Mouse (Mus musculus): Measurements from ENCODE around the gene Nfib. TPM values are rescaled to one million over a fixed set of nuclear protein-coding genes. Genes with fewer than 3 reads are reported as not detected.

Nfib gene
- total RNA-seq, 4 experiments from 2014 or later, result 69.0 to 96.9 (median 80.8) TPM

GRCm38 (mm10) chr4:82470938-82471320, 234.6 kb downstream of the Nfib start:
- DNase-seq (ENCODE audit: low spot score in 2 of 2), result no peak

- no peak for DNase-seq (ENCODE audit: low spot score in 2 of 2)
These were observed 235.2 kb downstream of the Nfib start for GRCm38 (mm10) chr4:82470212-82470937.

GRCm38 (mm10) chr4:82468944-82469343, 236.6 kb downstream of the Nfib start:
- DNase-seq (ENCODE audit: low spot score in 2 of 2), result no peak

GRCm38 (mm10) chr4:82466717-82467116, 238.8 kb downstream of the Nfib start:
- no peak for DNase-seq (ENCODE audit: low spot score in 2 of 2)

GRCm38 (mm10) chr4:82466144-82466543, 239.4 kb downstream of the Nfib start:
- no peak for DNase-seq (ENCODE audit: low spot score in 2 of 2)

GRCm38 (mm10) chr4:82464051-82464632, 241.4 kb downstream of the Nfib start:
- peak in 1 of 2 experiments; percentile 35 for DNase-seq (ENCODE audit: low spot score in 2 of 2)

- DNase-seq (ENCODE audit: low spot score in 2 of 2), result no peak
These were observed 242.3 kb downstream of the Nfib start for GRCm38 (mm10) chr4:82463189-82463715.

- DNase-seq (ENCODE audit: low spot score in 2 of 2), result no peak
These were observed 243.9 kb downstream of the Nfib start for GRCm38 (mm10) chr4:82461676-82462075.

GRCm38 (mm10) chr4:82458895-82459294, 246.7 kb downstream of the Nfib start:
- no peak for DNase-seq (ENCODE audit: low spot score in 2 of 2)

- DNase-seq (ENCODE audit: low spot score in 2 of 2), result no peak
These were observed 248.6 kb downstream of the Nfib start for GRCm38 (mm10) chr4:82456908-82457307.

GRCm38 (mm10) chr4:82456323-82456713, 249.2 kb downstream of the Nfib start:
- no peak for DNase-seq (ENCODE audit: low spot score in 2 of 2)

- no peak for DNase-seq (ENCODE audit: low spot score in 2 of 2)
These were observed 249.8 kb downstream of the Nfib start for GRCm38 (mm10) chr4:82455617-82456322.

- DNase-seq (ENCODE audit: low spot score in 2 of 2), result no peak
These were observed 250.6 kb downstream of the Nfib start for GRCm38 (mm10) chr4:82454989-82455388.

GRCm38 (mm10) chr4:82453341-82453740, 252.2 kb downstream of the Nfib start:
- no peak for DNase-seq (ENCODE audit: low spot score in 2 of 2)

GRCm38 (mm10) chr4:82452905-82453304, 252.6 kb downstream of the Nfib start:
- no peak for DNase-seq (ENCODE audit: low spot score in 2 of 2)

- peak; percentile 92 to 93 for DNase-seq (ENCODE audit: low spot score in 2 of 2)
These were observed 258.4 kb downstream of the Nfib start for GRCm38 (mm10) chr4:82447061-82447671.

- no peak for DNase-seq (ENCODE audit: low spot score in 2 of 2)
These were observed 261.5 kb downstream of the Nfib start for GRCm38 (mm10) chr4:82444078-82444477.

- no peak for DNase-seq (ENCODE audit: low spot score in 2 of 2)
These were observed 262.1 kb downstream of the Nfib start for GRCm38 (mm10) chr4:82443441-82443840.

- DNase-seq (ENCODE audit: low spot score in 2 of 2), result no peak
These were observed 262.5 kb downstream of the Nfib start for GRCm38 (mm10) chr4:82443003-82443402.

GRCm38 (mm10) chr4:82440606-82441005, 264.9 kb downstream of the Nfib start:
- DNase-seq (ENCODE audit: low spot score in 2 of 2), result no peak

- no peak for DNase-seq (ENCODE audit: low spot score in 2 of 2)
These were observed 265.7 kb downstream of the Nfib start for GRCm38 (mm10) chr4:82439813-82440212.

- peak in 1 of 2 experiments; percentile 39 for DNase-seq (ENCODE audit: low spot score in 2 of 2)
These were observed 266.9 kb downstream of the Nfib start for GRCm38 (mm10) chr4:82438631-82439030.

Data from gastrocnemius, adult 8-10 months (tissue).